Mouse (Mus musculus) heart, adult 10 weeks (tissue): ENCODE results near the gene Echs1. TPM values are rescaled to one million over a fixed set of nuclear protein-coding genes. Genes with fewer than 3 reads are reported as not detected.

Experiments
- polyA plus RNA-seq: library from polyadenylated mRNA; stranded (reverse); fragments of 350-450 nt; fragmentation: Illumina TruSeq; extraction: RNeasy Lipid Tissue Mini Kit (QIAGEN cat#74804); gene quantifications from one replicate; pipeline ENCODE4 v1.2.3, GENCODE M21; 2014; ENCODE audit warnings: low read depth, low replicate concordance

The Echs1 gene
- 535 TPM for polyA plus RNA-seq

DNA sequence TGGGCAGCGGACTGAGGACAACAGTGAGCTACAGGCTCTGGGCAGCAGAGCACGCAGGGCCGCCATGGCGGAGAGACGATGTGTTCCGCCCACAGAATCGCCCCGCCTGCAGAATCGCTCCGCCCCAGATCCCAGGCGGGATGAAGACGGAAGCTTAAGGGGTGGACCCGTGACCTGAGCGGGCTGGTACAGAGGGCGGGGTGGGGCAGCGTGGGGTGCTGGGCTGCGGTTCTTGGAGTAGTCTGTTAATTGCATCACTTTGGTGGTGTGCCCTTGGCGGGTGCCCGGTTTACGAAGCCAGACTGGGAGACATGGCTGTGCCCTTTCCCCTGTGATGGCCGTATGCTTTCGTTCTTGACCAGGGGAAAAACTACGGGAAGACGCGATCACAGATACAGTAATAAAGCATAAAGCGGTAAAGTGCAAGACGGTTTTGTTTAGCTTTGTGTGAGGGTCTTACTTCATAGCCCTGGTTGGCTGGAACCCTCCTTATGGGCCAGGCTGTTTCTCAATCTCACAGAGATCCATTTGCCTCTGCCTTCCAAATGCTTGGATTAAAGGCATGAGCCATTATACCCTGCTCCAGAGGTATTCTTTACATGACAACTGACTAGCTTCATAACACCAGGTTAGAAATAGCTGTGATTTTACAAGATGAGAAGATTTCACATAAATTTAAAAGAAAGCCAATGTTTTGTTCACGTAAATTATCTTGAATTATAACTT, at the start of gene Echs1:
Echs1 (minus strand) TSS at position 148 of the 726 bp plus-strand sequence.

DNA sequence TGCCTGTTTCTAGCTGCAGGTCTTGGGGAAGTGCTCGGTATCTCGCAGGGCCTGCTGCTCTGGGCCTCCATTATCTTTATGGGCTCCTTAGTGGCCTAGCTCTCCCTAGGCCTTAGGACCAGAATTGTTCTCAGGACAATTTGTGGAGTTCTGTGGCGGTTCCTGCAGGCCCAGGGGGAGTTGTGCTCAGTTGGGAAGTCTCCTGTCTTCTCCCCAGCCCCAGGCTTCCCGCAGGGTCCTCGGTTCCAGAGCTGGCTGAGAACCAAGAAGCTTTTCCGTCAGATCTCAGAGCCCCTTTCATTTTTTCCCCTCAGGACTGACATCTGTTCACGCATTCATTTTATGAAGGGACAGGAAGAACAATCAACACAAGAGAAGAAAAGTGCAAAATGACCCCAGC, 48.4 kb upstream of the Echs1 start, which contains the start of gene Olfr522:
Olfr522 (minus strand) TSS at position 101 of the 400 bp plus-strand sequence.

DNA sequence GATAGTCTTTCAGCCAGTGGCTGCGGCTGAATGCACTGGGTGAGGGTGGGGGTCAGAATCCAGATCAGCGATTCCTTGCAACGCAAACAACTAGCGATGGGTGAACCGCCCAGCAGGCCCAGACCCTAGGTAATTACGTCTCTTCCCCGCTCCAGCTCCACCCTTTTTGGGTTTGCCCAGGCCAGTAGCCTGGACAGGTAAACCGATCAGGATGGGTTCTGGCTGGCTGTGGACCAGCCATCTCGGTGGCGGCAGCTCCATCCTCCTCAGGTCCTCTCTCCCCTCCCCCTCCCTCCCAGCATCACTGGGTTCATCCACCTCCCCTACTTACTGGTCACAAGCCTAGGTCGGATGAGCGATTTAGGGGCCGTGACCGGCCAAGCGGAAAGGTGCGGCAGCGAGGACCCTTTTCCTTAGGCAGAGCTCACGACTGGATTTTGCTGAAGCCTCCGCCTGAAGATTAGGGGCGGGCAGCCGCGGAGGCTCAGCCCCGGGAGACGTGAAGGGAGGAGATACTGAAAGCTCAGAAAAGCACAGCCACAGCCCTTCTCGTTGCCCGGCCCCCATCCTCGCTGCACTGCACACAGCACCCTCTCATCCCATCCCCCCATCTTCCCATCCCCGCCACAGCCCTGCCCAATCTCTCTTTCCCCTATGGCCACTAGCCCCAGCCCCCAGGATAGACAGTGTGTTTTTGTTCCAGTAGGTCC, 38.1 kb upstream of the Echs1 start, which contains the start of gene Sprn:
Sprn (minus strand) TSS at position 660 of the 710 bp plus-strand sequence.

DNA sequence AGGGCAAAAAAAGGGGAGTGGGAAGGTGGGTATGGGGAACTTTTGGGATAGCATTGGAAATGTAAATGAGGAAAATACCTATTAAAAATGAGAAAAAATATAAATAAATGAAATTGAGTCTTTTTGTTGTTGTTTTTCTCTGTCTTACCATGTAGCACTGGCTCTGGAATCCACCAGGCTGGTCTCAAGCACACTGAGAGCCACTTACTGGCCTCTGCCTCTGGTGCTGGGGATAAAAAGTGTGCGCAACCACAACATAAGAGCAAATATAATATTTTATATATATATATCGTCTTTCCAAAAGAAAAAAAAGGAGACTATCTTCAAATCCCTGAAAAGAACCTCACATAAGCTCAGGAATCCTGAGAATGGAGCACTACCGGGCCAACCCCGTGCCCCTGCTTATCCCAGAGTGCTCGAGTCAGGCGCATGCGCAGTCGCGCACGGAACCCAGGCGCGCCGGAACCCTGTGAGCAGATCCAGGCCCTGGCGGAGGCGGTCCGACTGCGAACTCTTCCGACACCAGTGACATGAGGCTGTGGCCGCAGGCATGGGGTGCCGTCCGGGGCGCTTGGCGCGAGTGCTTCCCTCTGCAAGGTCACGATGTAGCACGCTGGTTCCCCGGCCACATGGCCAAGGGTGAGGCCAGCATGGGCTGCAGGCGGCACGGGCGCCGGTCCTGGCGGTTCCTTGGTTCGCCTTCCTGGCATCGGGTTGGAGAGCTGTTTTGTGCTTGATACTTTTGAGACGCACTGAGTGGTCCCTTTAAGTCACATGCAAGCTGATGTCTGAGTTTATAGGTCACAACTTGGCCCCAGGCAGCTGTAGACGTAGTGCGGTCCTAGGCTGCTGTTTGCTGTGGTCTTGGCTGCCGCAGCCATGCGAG, 21.1 kb upstream of the Echs1 start, which contains the start of gene Mtg1:
Mtg1 (plus strand) TSS at position 430 of the 886 bp plus-strand sequence.

DNA sequence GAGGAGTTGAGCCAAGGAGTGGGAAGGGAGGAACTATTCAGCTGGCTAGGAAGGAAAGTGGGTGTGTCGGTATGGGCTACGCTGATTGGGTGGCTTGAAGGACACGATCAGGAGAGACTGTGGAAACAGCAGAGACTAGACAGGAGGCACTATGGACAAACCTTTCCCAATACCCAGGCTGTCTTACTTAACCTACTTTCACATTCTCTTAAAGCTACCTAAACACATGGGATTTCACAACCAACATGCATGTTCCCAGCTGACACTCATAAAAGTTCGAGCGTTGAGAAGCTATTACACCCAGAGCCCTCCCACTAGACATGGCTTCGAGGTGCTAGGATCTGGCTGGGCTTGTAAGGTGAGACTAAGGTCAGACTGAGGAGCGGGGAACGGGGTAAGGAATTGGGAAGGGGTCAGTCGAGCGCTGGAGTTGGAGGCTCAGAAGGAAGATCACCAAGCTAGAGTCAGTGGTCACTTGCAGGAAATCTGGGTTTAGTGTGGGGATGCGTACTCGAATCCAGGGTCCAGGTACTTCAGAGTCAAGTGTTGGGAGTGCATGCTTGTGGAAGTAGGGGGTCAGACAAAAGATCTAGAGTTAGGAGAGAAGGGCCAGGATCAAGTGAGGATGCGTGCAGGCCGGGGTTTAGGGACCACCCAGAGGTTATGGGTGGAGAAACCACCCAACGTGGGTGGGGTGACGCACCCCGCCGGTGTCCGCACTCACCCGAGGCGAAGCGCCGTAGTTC, 520 bp downstream of the Echs1 start, which contains the start of gene Paox:
Paox (plus strand) TSS at position 217 of the 746 bp plus-strand sequence.

DNA sequence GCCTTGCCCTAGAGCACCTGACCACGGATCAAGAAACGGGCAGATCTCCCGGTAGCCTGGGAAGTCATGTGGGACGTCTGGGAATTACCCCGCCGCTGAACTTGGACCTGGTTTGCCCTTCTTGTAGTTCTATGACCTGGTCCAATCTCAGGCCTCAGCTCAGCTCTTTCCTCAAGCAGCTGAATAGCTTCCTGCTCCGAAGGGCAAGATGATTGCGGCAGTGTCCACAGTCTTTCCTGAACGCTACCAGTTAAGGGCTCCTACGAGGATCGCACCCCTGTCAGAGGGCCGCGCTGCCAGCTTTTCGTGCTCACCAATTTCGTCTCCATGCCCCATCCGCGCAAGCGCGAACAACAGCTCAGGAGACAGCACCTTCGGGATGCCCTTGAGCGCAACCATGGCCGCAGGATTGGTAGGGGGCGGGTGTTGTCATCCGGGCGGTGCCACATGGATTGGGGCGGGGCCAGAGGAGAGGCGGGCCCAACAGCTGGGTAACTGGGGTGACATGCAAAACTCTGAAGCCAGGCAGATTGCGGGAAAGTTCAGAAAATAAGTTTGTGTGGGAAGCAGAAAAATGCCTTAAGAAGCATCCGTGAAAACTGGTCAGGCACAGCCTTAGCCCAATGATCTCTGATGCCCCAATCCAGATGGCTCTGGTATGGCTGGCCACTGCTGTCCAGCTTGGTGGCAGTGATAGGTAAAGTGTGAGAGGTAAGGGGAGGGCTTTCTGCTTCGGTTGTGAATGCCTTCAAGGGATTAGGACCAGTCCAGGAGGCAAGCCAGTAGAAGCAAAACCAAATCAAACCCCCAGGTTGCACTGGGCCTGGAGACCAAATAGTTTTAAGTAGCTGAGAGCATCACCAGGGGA, 14.0 kb downstream of the Echs1 start, which contains the start of gene Fuom:
Fuom (minus strand) TSS at position 449 of the 868 bp plus-strand sequence.

DNA sequence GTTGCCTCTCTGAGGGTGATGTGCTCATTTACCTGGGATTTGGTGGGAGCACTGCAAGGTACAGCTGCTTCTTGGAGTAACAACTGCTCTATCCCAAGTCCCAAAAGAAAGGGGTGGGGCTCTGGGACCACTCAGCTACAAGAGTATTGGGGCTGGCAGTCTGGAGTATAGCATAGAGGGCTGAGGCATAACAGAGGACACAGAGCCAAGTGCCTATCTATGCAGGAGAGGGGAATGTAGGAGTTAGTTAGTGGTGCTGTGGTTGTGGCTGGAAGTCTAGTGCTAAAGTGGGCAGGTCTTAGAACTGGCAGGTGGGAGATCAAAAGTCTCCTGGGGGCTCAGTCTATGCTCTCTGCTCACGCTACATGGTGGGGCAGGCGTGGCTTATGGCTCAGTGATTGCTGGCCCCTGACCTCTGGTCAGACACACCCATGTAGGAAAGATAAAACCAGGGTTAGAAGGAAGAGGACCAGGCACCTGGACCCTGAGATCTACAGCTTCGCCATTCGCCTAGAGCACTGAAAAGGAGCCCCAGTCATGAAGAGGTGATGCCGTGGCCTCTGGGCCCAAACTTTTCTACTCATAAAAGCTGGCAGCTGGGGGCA, 23.2 kb downstream of the Echs1 start, which contains the start of gene Prap1:
Prap1 (plus strand) TSS at position 472 of the 605 bp plus-strand sequence.

DNA sequence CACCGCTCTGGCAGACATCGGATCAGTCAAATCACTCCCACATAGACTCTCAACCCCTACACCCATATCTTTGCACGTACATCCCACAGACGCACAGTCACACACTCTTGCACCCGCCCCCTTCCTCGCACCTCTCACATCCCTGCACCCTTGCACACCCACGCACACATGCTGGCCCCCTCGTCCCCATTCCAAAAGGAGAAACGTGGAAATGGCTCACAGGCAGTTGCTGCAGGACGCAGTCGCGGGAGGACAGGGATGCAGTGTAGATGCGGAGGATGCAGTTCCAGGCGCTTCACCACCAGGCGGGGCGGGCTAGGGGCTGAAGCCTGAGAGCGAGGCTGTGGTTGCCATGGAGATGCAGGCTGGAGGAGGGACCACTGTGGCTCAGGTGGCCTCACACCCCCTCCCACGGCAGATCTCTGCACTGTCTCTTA, 34.0 kb downstream of the Echs1 start, which contains the start of gene Caly:
Caly (minus strand) TSS at position 307 of the 437 bp plus-strand sequence.

Other genes starting within 250 kb of the Echs1 start
- gene Kndc1, start 221.8 kb downstream of the Echs1 start, polyA plus RNA-seq, result not detected
- not detected for gene Utf1, start 172.7 kb downstream of the Echs1 start, polyA plus RNA-seq
- gene 6430531B16Rik, start 137.7 kb downstream of the Echs1 start, polyA plus RNA-seq, result not detected
- gene Adam8, start 123.9 kb downstream of the Echs1 start, polyA plus RNA-seq, result 1.9 TPM
- 14.5 TPM for gene Zfp511, start 80.1 kb downstream of the Echs1 start, polyA plus RNA-seq
- 20.2 TPM for gene Tubgcp2, start 79.8 kb downstream of the Echs1 start, polyA plus RNA-seq
- not detected for gene Msx3, start 67.4 kb downstream of the Echs1 start, polyA plus RNA-seq
- not detected for gene Caly, start 33.9 kb downstream of the Echs1 start, polyA plus RNA-seq
- not detected for gene Prap1, start 23.1 kb downstream of the Echs1 start, polyA plus RNA-seq
- gene Fuom, start 14.0 kb downstream of the Echs1 start, polyA plus RNA-seq, result 85.6 TPM
- gene Paox, start 677 bp downstream of the Echs1 start, polyA plus RNA-seq, result 6.8 TPM
- gene Mtg1, start 21.1 kb upstream of the Echs1 start, polyA plus RNA-seq, result 41.4 TPM
- gene Sprn, start 38.4 kb upstream of the Echs1 start, polyA plus RNA-seq, result 0.63 TPM
- not detected for gene Olfr522, start 48.3 kb upstream of the Echs1 start, polyA plus RNA-seq
- gene Olfr523, start 56.7 kb upstream of the Echs1 start, polyA plus RNA-seq, result not detected
- not detected for gene Olfr524, start 89.5 kb upstream of the Echs1 start, polyA plus RNA-seq
- 0.13 TPM for gene Cd163l1, start 101.8 kb upstream of the Echs1 start, polyA plus RNA-seq
- gene 5830411N06Rik, start 130.8 kb upstream of the Echs1 start, polyA plus RNA-seq, result not detected
- not detected for gene Olfr525, start 204.4 kb upstream of the Echs1 start, polyA plus RNA-seq
- gene Olfr527, start 217.5 kb upstream of the Echs1 start, polyA plus RNA-seq, result not detected
- gene Olfr60, start 245.2 kb upstream of the Echs1 start, polyA plus RNA-seq, result not detected